Mouse (Mus musculus): ENCODE results near the gene Hist2h2bb. TPM values are rescaled to one million over a fixed set of nuclear protein-coding genes. Genes with fewer than 3 reads are reported as not detected.

The Hist2h2bb gene
- total and polyA plus RNA-seq, 2 experiments from 2014 or later, result 1.4 to 397 TPM

- H3K4me3 ChIP-seq (ENCODE audit: low read length), result no peak overlapping the region
- ATAC-seq (no peak), DNase-seq (ENCODE audit: low spot score) (no peak)
- peaks cover 6% of the 10 kb centered on the region; the same call in 1 of the 2 replicates for H3K4me1 ChIP-seq (ENCODE audit: insufficient read depth, low read length)
- no peak overlapping the region for H3K4me2 ChIP-seq (ENCODE audit: low read depth, low read length)
- no peaks in the 10 kb centered on the region for H3K36me3 ChIP-seq (ENCODE audit: insufficient read depth, low read length)
- no peak for TF ChIP-seq CTCF (IDR thresholded peaks at IDR 0.05; ENCODE audit: low read depth)
- H3K9ac ChIP-seq (replicated peaks; ENCODE audit: low read length), result no peak overlapping the region
- WGBS, result 82% methylated on average over 3 of the region's 3 CpGs
- H3K27ac ChIP-seq, result no peak overlapping the region
- no peaks in the 10 kb centered on the region for H3K27me3 ChIP-seq (ENCODE audit: insufficient read depth, low read length)
- no peaks in the 10 kb centered on the region for H3K9me3 ChIP-seq (ENCODE audit: low read length)
Observed at GRCm38 (mm10) chr3:96257190-96257589, 12.4 kb upstream of the Hist2h2bb start.

DNA sequence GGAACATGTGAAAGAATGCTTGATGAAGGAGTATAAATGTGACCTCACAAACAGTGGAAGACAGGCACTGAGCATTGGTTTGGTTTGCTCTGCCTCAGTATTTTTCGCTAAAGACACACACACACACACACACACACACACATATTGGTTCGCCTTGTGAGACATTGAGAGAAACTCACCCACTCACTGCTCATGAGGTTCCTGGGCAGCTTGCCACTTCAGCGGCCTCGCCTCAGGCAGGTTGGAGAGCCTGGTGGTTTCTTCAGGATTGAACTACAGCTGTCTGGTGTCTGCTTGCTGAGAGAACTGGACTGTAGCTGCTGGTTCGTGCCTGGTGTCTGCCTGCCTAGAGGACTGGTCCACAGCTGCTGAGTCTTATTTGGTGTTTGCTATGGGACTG, 9.3 kb upstream of the Hist2h2bb start:
- WGBS, result 91% methylated on average over 5 of the region's 5 CpGs
- Histone ChIP-seq H3K4me1 (ENCODE audit: insufficient read depth, low read length) (peaks cover 17% of the 10 kb centered on the region; the same call in 1 of the 2 replicates), H3K27me3 (ENCODE audit: insufficient read depth, low read length) (no peaks in the 10 kb centered on the region), H3K36me3 (ENCODE audit: insufficient read depth, low read length) (no peaks in the 10 kb centered on the region), H3K4me3 (ENCODE audit: low read length) (no peak overlapping the region), H3K9me3 (ENCODE audit: low read length) (no peaks in the 10 kb centered on the region), H3K9ac (replicated peaks; ENCODE audit: low read length) (no peak overlapping the region), H3K27ac (no peak overlapping the region), H3K4me2 (ENCODE audit: low read depth, low read length) (no peak overlapping the region)
- no peak for TF ChIP-seq CTCF (IDR thresholded peaks at IDR 0.05; ENCODE audit: low read depth)
- no peak for DNase-seq (ENCODE audit: low spot score)
- no peak for ATAC-seq

DNA sequence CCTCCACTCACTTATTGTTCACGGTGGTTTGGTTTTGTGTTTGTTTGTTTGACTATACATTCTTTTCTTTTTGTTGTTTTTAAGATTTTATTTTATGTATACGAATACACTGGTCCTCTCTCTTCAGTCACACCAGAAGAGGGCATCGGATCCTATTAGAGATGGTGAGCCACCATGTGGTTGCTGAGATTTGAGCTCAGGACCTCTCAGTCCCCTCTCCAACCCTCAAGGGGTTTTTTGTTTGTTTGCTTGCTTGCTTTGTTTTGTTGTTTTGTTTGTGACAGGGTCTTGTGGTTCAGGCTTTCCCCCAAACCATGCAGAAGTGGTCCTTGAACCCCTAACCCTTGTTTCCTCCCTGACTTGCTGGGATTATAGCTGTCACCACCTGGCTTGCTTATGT, 7.9 kb upstream of the Hist2h2bb start:
- Histone ChIP-seq H3K36me3 (ENCODE audit: insufficient read depth, low read length) (no peaks in the 10 kb centered on the region), H3K9me3 (ENCODE audit: low read length) (no peaks in the 10 kb centered on the region), H3K4me2 (ENCODE audit: low read depth, low read length) (peak overlapping the region; percentile 77), H3K4me3 (ENCODE audit: low read length) (peak overlapping the region; percentile 50), H3K27me3 (ENCODE audit: insufficient read depth, low read length) (no peaks in the 10 kb centered on the region), H3K4me1 (ENCODE audit: insufficient read depth, low read length) (peaks cover 17% of the 10 kb centered on the region; the same call in 1 of the 2 replicates), H3K9ac (replicated peaks; ENCODE audit: low read length) (peak overlapping the region; percentile 78), H3K27ac (peak overlapping the region; percentile 97)
- 45% methylated on average over 3 of the region's 3 CpGs for WGBS
- TF ChIP-seq CTCF (IDR thresholded peaks at IDR 0.05; ENCODE audit: low read depth), result peak; percentile 31; the same call in 1 of the 2 replicates
- ATAC-seq (no peak), DNase-seq (ENCODE audit: low spot score) (no peak)

DNA sequence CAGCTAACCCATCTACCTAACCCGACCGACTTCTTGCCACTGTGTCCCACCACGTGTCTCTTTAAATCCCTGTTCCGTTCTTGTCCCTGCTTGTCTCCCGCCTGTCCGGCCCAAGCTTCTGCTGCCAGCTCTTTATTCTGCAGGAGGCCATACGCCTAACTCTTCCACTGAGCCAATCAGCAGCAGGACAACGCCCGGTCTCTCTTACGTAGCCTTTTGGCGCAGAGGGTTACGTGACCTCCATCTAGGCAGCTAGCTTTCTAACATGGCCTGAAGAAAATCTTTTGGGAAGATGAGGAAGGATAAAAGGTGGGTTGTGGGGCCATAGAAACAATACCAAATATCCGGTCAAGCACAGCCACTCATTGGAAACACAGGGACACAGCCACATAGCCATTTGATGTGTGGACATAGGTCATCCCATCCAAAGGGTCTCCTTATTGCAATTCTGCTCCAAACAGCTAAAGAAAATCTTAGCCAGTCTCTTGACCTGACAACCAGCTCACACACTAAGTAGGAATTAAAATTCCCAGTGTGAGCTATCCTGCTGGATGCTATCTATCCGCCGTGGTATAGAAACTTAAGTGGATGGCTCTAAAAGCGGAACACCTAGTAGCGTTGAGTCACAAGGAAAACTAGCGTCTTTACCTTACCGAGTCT, 7.2 kb upstream of the Hist2h2bb start:
- peak; percentile 77 for ATAC-seq
- no peaks in the 10 kb centered on the region for H3K9me3 ChIP-seq (ENCODE audit: low read length)
- TF ChIP-seq CTCF (IDR thresholded peaks at IDR 0.05; ENCODE audit: low read depth), result no peak
- WGBS, result under 1% methylated on average over 19 of the region's 19 CpGs
- peaks cover 17% of the 10 kb centered on the region; the same call in 1 of the 2 replicates for H3K4me1 ChIP-seq (ENCODE audit: insufficient read depth, low read length)
- H3K27ac ChIP-seq, result peak overlapping the region; percentile 97
- no peaks in the 10 kb centered on the region for H3K36me3 ChIP-seq (ENCODE audit: insufficient read depth, low read length)
- H3K4me2 ChIP-seq (ENCODE audit: low read depth, low read length), result peak overlapping the region; percentile 77
- DNase-seq (ENCODE audit: low spot score), result peak; percentile 92
- peak overlapping the region; percentile 50 for H3K4me3 ChIP-seq (ENCODE audit: low read length)
- H3K27me3 ChIP-seq (ENCODE audit: insufficient read depth, low read length), result no peaks in the 10 kb centered on the region
- peak overlapping the region; percentile 78 for H3K9ac ChIP-seq (replicated peaks; ENCODE audit: low read length)

DNA sequence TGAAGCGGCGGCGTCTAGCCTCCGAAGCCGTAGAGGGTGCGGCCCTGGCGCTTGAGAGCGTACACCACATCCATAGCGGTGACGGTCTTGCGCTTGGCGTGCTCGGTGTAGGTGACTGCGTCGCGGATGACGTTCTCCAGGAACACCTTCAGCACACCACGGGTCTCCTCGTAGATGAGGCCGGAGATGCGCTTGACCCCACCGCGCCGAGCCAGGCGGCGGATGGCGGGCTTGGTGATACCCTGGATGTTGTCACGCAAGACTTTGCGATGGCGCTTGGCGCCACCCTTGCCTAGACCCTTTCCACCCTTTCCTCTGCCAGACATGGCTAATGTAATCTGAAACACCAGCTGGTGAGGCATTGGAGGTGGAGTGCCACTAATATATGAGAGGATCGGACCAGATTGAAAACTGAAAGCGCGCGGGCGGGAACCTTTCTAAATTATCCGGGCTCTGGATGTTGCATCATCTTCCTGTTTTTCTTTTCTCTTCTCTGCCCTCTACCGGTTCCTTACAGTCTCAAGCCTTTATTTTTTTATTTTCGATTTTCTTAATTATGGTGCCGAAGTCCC, 6.5 kb upstream of the Hist2h2bb start, which contains the start of gene Hist2h4:
Hist2h4 (minus strand) TSS at position 333 of the 572 bp plus-strand sequence.
- peak; percentile 91 for ATAC-seq
- TF ChIP-seq CTCF (IDR thresholded peaks at IDR 0.05; ENCODE audit: low read depth), result peak; percentile 65
- WGBS, result 1% methylated on average over 40 of the region's 40 CpGs

GRCm38 (mm10) chr3:96263558-96264403, 5.8 kb upstream of the Hist2h2bb start:
- peak; percentile 64 for DNase-seq (ENCODE audit: low spot score)

More for the DNA sequence above, 6.5 kb upstream of the Hist2h2bb start, which contains the start of gene Hist2h4:
- peak within 1 kb of the TSS; percentile 78 for H3K9ac ChIP-seq (replicated peaks; ENCODE audit: low read length)
- H3K4me3 ChIP-seq (ENCODE audit: low read length), result peak within 1 kb of the TSS; percentile 50
- peak within 1 kb of the TSS; percentile 97 for H3K27ac ChIP-seq
- H3K36me3 ChIP-seq (ENCODE audit: insufficient read depth, low read length), result no peaks in the 10 kb centered on the region
- DNase-seq (ENCODE audit: low spot score), result peak; percentile 97
- H3K9me3 ChIP-seq (ENCODE audit: low read length), result no peaks in the 10 kb centered on the region
- H3K4me2 ChIP-seq (ENCODE audit: low read depth, low read length), result peak within 1 kb of the TSS; percentile 77
- H3K4me1 ChIP-seq (ENCODE audit: insufficient read depth, low read length), result peaks cover 19% of the 10 kb centered on the region
- no peaks in the 10 kb centered on the region for H3K27me3 ChIP-seq (ENCODE audit: insufficient read depth, low read length)

More at GRCm38 (mm10) chr3:96263558-96264403, 5.8 kb upstream of the Hist2h2bb start:
- WGBS, result 3% methylated on average over 27 of the region's 27 CpGs
- H3K4me1 ChIP-seq (ENCODE audit: insufficient read depth, low read length), result peaks cover 20% of the 10 kb centered on the region
- peak; percentile 57 for ATAC-seq
- H3K36me3 ChIP-seq (ENCODE audit: insufficient read depth, low read length), result no peaks in the 10 kb centered on the region
- TF ChIP-seq CTCF (IDR thresholded peaks at IDR 0.05; ENCODE audit: low read depth), result no peak
- H3K9me3 ChIP-seq (ENCODE audit: low read length), result no peaks in the 10 kb centered on the region
- H3K4me2 ChIP-seq (ENCODE audit: low read depth, low read length), result peak overlapping the region; percentile 77
- peak overlapping the region; percentile 97 for H3K27ac ChIP-seq
- H3K27me3 ChIP-seq (ENCODE audit: insufficient read depth, low read length), result no peaks in the 10 kb centered on the region
- H3K4me3 ChIP-seq (ENCODE audit: low read length), result peak overlapping the region; percentile 50
- H3K9ac ChIP-seq (replicated peaks; ENCODE audit: low read length), result peak overlapping the region; percentile 51
